Mouse (Mus musculus) MEL (cell line): ENCODE measurements around the gene Lingo1. TPM values are rescaled to one million over a fixed set of nuclear protein-coding genes. Genes with fewer than 3 reads are reported as not detected.

Source experiments
- DNase-seq: peaks from one replicate; pipeline ENCODE4 v3.0.0; 2011; ENCODE audit warnings: low read depth, low spot score
- H3K27ac ChIP-seq: 2 replicates; pipeline ENCODE4 v1.5.1; 2012; ENCODE audit warnings: low read depth, mild to moderate bottlenecking, control low read depth, low read length, moderate library complexity; ENCODE audit not compliant: control insufficient read depth
- H3K27me3 ChIP-seq, 2 experiments: fragments of 150-350 bp in 1 of 2; sonication (generic) in 1 of 2; 2 replicates each; pipeline ENCODE4 v1.6.1; 2012; ENCODE audit warnings: low read length in 2 of 2, mild to moderate bottlenecking in 2 of 2, improper control_type of control experiment in 1 of 2, moderate library complexity in 1 of 2; ENCODE audit not compliant: insufficient read depth in 2 of 2, control insufficient read depth in 1 of 2
- H3K36me3 ChIP-seq, 2 experiments: 2 replicates each; pipeline ENCODE4 v1.6.1; 2012 to 2014; ENCODE audit warnings: low read length in 2 of 2, improper control_type of control experiment in 1 of 2, inconsistent platforms in 1 of 2, mild to moderate bottlenecking in 1 of 2; ENCODE audit not compliant: insufficient read depth in 2 of 2, control insufficient read depth in 1 of 2
- H3K4me1 ChIP-seq, 2 experiments: fragments of 150-350 bp in 1 of 2; sonication (generic) in 1 of 2; 2 replicates each; pipeline ENCODE4 v1.6.1; 2012; ENCODE audit warnings: low read length in 2 of 2, improper control_type of control experiment in 1 of 2, mild to moderate bottlenecking in 1 of 2; ENCODE audit not compliant: insufficient read depth in 2 of 2, control insufficient read depth in 1 of 2
- H3K4me3 ChIP-seq, 2 experiments: fragments of 150-350 bp in 1 of 2; sonication (generic) in 1 of 2; 2 replicates each; pipeline ENCODE4 v1.5.1; 2012; ENCODE audit warnings: low read depth in 2 of 2, low read length in 2 of 2, mild to moderate bottlenecking in 2 of 2, moderate library complexity in 2 of 2, control low read depth in 1 of 2, improper control_type of control experiment in 1 of 2; ENCODE audit not compliant: control insufficient read depth in 1 of 2, insufficient read depth in 1 of 2
- H3K79me2 ChIP-seq: 2 replicates; pipeline ENCODE4 v1.6.1; 2012; ENCODE audit warnings: mild to moderate bottlenecking, low read length, moderate library complexity; ENCODE audit not compliant: control insufficient read depth, poor library complexity, insufficient read depth
- H3K9ac ChIP-seq: 2 replicates; pipeline ENCODE4 v1.6.1; 2012; ENCODE audit warnings: low read depth, mild to moderate bottlenecking, control low read depth, low read length, moderate library complexity; ENCODE audit not compliant: control insufficient read depth, poor library complexity, severe bottlenecking
- H3K9me3 ChIP-seq: fragments of 150-350 bp; sonication (generic); replicated peaks from 2 replicates; pipeline ENCODE4 v1.6.1; 2012; ENCODE audit warnings: mild to moderate bottlenecking, low read length, improper control_type of control experiment, moderate library complexity; ENCODE audit not compliant: insufficient read depth
- BHLHE40 ChIP-seq: IDR thresholded peaks from 2 replicates; pipeline ENCODE4 v1.6.1; 2012; ENCODE audit warnings: low read depth, mild to moderate bottlenecking, inconsistent platforms, low read length, improper control_type of control experiment, borderline replicate concordance
- CHD1 ChIP-seq: IDR thresholded peaks from 2 replicates; pipeline ENCODE4 v1.6.1; 2012; ENCODE audit warnings: low read depth, mild to moderate bottlenecking, inconsistent platforms, low read length, improper control_type of control experiment
- CTCF ChIP-seq, 3 experiments: IDR thresholded peaks in 2 of 3; conservative IDR thresholded peaks in 1 of 3; 2 replicates each; pipeline ENCODE4 v1.5.1; 2011 to 2012; ENCODE audit warnings: low read length in 3 of 3, low read depth in 2 of 3, mild to moderate bottlenecking in 2 of 3, improper control_type of control experiment in 1 of 3, inconsistent platforms in 1 of 3, mixed read lengths in 1 of 3, moderate library complexity in 1 of 3; ENCODE audit not compliant: control insufficient read depth in 1 of 3, insufficient read depth in 1 of 3, poor library complexity in 1 of 3, severe bottlenecking in 1 of 3
- E2F4 ChIP-seq: IDR thresholded peaks from 2 replicates; pipeline ENCODE4 v1.6.1; 2011; ENCODE audit warnings: low read depth, low read length, improper control_type of control experiment, borderline replicate concordance
- ELF1 ChIP-seq: IDR thresholded peaks from 2 replicates; pipeline ENCODE4 v1.6.1; 2014; ENCODE audit warnings: low read depth, mild to moderate bottlenecking, inconsistent platforms, low read length, improper control_type of control experiment, moderate library complexity
- HCFC1 ChIP-seq: IDR thresholded peaks from 2 replicates; pipeline ENCODE4 v1.6.1; 2012; ENCODE audit warnings: low read depth, mild to moderate bottlenecking, inconsistent platforms, low read length, improper control_type of control experiment, moderate library complexity
- JUND ChIP-seq: IDR thresholded peaks from 2 replicates; pipeline ENCODE4 v1.6.1; 2011; ENCODE audit warnings: low read depth, mild to moderate bottlenecking, improper control_type of control experiment, low read length
- MAFK ChIP-seq: IDR thresholded peaks from 2 replicates; pipeline ENCODE4 v1.6.1; 2011; ENCODE audit warnings: low read depth, mild to moderate bottlenecking, low read length, improper control_type of control experiment, borderline replicate concordance
- MAX ChIP-seq: IDR thresholded peaks from 2 replicates; pipeline ENCODE4 v1.6.1; 2011; ENCODE audit warnings: low read length, improper control_type of control experiment
- MAZ ChIP-seq: IDR thresholded peaks from 2 replicates; pipeline ENCODE4 v1.6.1; 2012; ENCODE audit warnings: low read depth, mild to moderate bottlenecking, inconsistent platforms, low read length, improper control_type of control experiment
- MXI1 ChIP-seq: IDR thresholded peaks from 2 replicates; pipeline ENCODE4 v1.6.1; 2011; ENCODE audit warnings: mild to moderate bottlenecking, low read depth, low read length, improper control_type of control experiment
- MYB ChIP-seq: IDR thresholded peaks from 2 replicates; pipeline ENCODE4 v1.6.1; 2011; ENCODE audit warnings: mild to moderate bottlenecking, low read depth, low read length, improper control_type of control experiment
- MYC ChIP-seq: IDR thresholded peaks from 2 replicates; pipeline ENCODE4 v1.6.1; 2011; ENCODE audit warnings: low read depth, mild to moderate bottlenecking, low read length, improper control_type of control experiment, moderate library complexity
- NRF1 ChIP-seq: IDR thresholded peaks from 2 replicates; pipeline ENCODE4 v1.6.1; 2014; ENCODE audit warnings: low read depth, mild to moderate bottlenecking, inconsistent platforms, low read length, improper control_type of control experiment, moderate library complexity; ENCODE audit not compliant: poor library complexity, insufficient read depth, severe bottlenecking
- POLR2A ChIP-seq, 2 experiments: IDR thresholded peaks; 2 replicates each; pipeline ENCODE4 v1.6.1; 2011 to 2012; ENCODE audit warnings: low read length in 2 of 2, mild to moderate bottlenecking in 2 of 2, control low read depth in 1 of 2, improper control_type of control experiment in 1 of 2, low read depth in 1 of 2, moderate library complexity in 1 of 2; ENCODE audit not compliant: control insufficient read depth in 1 of 2, insufficient read depth in 1 of 2, poor library complexity in 1 of 2
- POLR2AphosphoS2 ChIP-seq: IDR thresholded peaks from 2 replicates; pipeline ENCODE4 v1.6.1; 2011; ENCODE audit warnings: low read length, improper control_type of control experiment
- RAD21 ChIP-seq: IDR thresholded peaks from 2 replicates; pipeline ENCODE4 v1.6.1; 2011; ENCODE audit warnings: mild to moderate bottlenecking, low read depth, low read length, improper control_type of control experiment
- RCOR1 ChIP-seq: IDR thresholded peaks from 2 replicates; pipeline ENCODE4 v1.6.1; 2012; ENCODE audit warnings: low read depth, mild to moderate bottlenecking, inconsistent platforms, low read length, improper control_type of control experiment
- SIN3A ChIP-seq: IDR thresholded peaks from 2 replicates; pipeline ENCODE4 v1.6.1; 2012; ENCODE audit warnings: low read length, improper control_type of control experiment, inconsistent platforms
- TAL1 ChIP-seq: IDR thresholded peaks from 2 replicates; pipeline ENCODE4 v1.6.1; 2012; ENCODE audit warnings: mild to moderate bottlenecking, inconsistent platforms, low read length, moderate library complexity, mixed read lengths
- TBP ChIP-seq: IDR thresholded peaks from 2 replicates; pipeline ENCODE4 v1.8.0; 2011; ENCODE audit warnings: low read depth, low read length, improper control_type of control experiment
- TCF12 ChIP-seq: IDR thresholded peaks from 2 replicates; pipeline ENCODE4 v1.6.1; 2014; ENCODE audit warnings: low read depth, mild to moderate bottlenecking, inconsistent platforms, low read length, improper control_type of control experiment, moderate library complexity
- UBTF ChIP-seq: IDR thresholded peaks from 2 replicates; pipeline ENCODE4 v1.6.1; 2012; ENCODE audit warnings: low read depth, mild to moderate bottlenecking, inconsistent platforms, low read length, improper control_type of control experiment, moderate library complexity, borderline replicate concordance; ENCODE audit not compliant: insufficient read depth
- USF1 ChIP-seq: IDR thresholded peaks from 2 replicates; pipeline ENCODE4 v1.6.1; 2014; ENCODE audit warnings: low read depth, mild to moderate bottlenecking, inconsistent platforms, low read length, improper control_type of control experiment, moderate library complexity
- USF2 ChIP-seq, 2 experiments: IDR thresholded peaks; 2 replicates each; pipeline ENCODE4 v1.6.1; 2011 to 2012; ENCODE audit warnings: improper control_type of control experiment in 2 of 2, low read length in 2 of 2, borderline replicate concordance in 1 of 2, inconsistent platforms in 1 of 2, low read depth in 1 of 2, mild to moderate bottlenecking in 1 of 2; ENCODE audit not compliant: insufficient read depth in 1 of 2
- ZC3H11A ChIP-seq: IDR thresholded peaks from 2 replicates; pipeline ENCODE4 v1.6.1; 2012; ENCODE audit warnings: low read depth, mild to moderate bottlenecking, inconsistent platforms, low read length, improper control_type of control experiment
- ZMIZ1 ChIP-seq: IDR thresholded peaks from 2 replicates; pipeline ENCODE4 v1.6.1; 2012; ENCODE audit warnings: low read depth, mild to moderate bottlenecking, inconsistent platforms, low read length, improper control_type of control experiment, moderate library complexity
- polyA plus RNA-seq, 2 experiments: library from polyadenylated mRNA; stranded (reverse) in 1 of 2; unstranded in 1 of 2; fragments of >175 nt in 1 of 2; fragments of >200 nt in 1 of 2; gene quantifications; 2 replicates each; pipeline versions ENCODE4 v1.2.1 to v1.2.4; 2012; ENCODE audit warnings: low replicate concordance in 2 of 2, low read depth in 1 of 2; ENCODE audit not compliant: insufficient read length in 2 of 2, insufficient read depth in 1 of 2, missing spikeins in 1 of 2
- total RNA-seq: library from RNA; depleted of rRNA; stranded (reverse); fragments of 300-350 nt; gene quantifications from 2 replicates; pipeline ENCODE4 v1.2.3, GENCODE M21; 2012

Lingo1 gene
- total and polyA plus RNA-seq, 3 experiments, result not detected

GRCm38 (mm10) chr9:56637403-56637857 is 158.8 kb downstream of the Lingo1 start:
- no peak overlapping the region for H3K4me3 ChIP-seq
- H3K27ac ChIP-seq, result no peak overlapping the region
- H3K36me3 ChIP-seq, result no peaks in the 10 kb centered on the region
- no peak overlapping the region for H3K9ac ChIP-seq
- H3K27me3 ChIP-seq, result peaks cover 3 to 4% of the 10 kb centered on the region in 2 experiments; a peak in 1 of 4 replicates
- TF ChIP-seq HCFC1 (no peak), POLR2AphosphoS2 (no peak), CTCF (IDR thresholded peaks at IDR 0.05 in 2 of 3, conservative IDR thresholded peaks at IDR 0.05 in 1 of 3; ENCODE audit: control insufficient read depth in 1 of 3, insufficient read depth in 1 of 3, low read depth in 2 of 3, low read length in 3 of 3, poor library complexity in 1 of 3, severe bottlenecking in 1 of 3) (no peak), MAFK (no peak), SIN3A (no peak), RCOR1 (no peak), MXI1 (no peak), USF1 (no peak), RAD21 (no peak), ELF1 (no peak), POLR2A (IDR thresholded peaks at IDR 0.05; ENCODE audit: control insufficient read depth in 1 of 2, insufficient read depth in 1 of 2, low read depth in 1 of 2, low read length in 2 of 2, poor library complexity in 1 of 2) (no peak), NRF1 (no peak), TAL1 (no peak), TCF12 (no peak), ZC3H11A (no peak), ZMIZ1 (no peak)
- TF ChIP-seq, all 39 proteins: peak for 0
- Histone ChIP-seq H3K9me3 (no peaks in the 10 kb centered on the region), H3K79me2 (no peaks in the 10 kb centered on the region), H3K4me1 (no peaks in the 10 kb centered on the region)
- DNase-seq, result no peak

- no peak for TF ChIP-seq RAD21
- no peak for TF ChIP-seq MYB
- TF ChIP-seq ZMIZ1, result no peak
- TF ChIP-seq E2F4, result no peak
- no peak for TF ChIP-seq MAZ
- TF ChIP-seq MYC, result no peak
- no peak for TF ChIP-seq RCOR1
- no peak for TF ChIP-seq MAFK
- no peak for TF ChIP-seq HCFC1
- TF ChIP-seq TBP, result no peak
- TF ChIP-seq BHLHE40, result no peak
- TF ChIP-seq UBTF, result no peak
- no peak for TF ChIP-seq CHD1
- no peak for TF ChIP-seq JUND
- TF ChIP-seq USF2 (IDR thresholded peaks at IDR 0.05; ENCODE audit: borderline replicate concordance in 1 of 2, insufficient read depth in 1 of 2, low read depth in 1 of 2, low read length in 2 of 2), result no peak
- no peak for TF ChIP-seq MAX
- TF ChIP-seq, all 39 proteins: peak for 0
- H3K27ac ChIP-seq, result no peak overlapping the region
- H3K36me3 ChIP-seq, result no peaks in the 10 kb centered on the region
- no peak for DNase-seq
- no peaks in the 10 kb centered on the region for H3K79me2 ChIP-seq
- no peak overlapping the region for H3K4me3 ChIP-seq
- no peak overlapping the region for H3K9ac ChIP-seq
- peaks cover 3 to 4% of the 10 kb centered on the region in 2 experiments; a peak in 1 of 4 replicates for H3K27me3 ChIP-seq
- no peaks in the 10 kb centered on the region for H3K4me1 ChIP-seq
- H3K9me3 ChIP-seq, result no peaks in the 10 kb centered on the region
Observed at GRCm38 (mm10) chr9:56636766-56637402, 159.4 kb downstream of the Lingo1 start.
